Comparison of ENCODE assay signal across 8 mouse cellular contexts in genomic region chr14:123371522-123371921, GRCm38 (mm10).
DNase-seq lines count a peak whose midpoint lies in the region; ATAC-seq and TF ChIP-seq lines count a peak whose summit lies in the region.

No protein-coding gene starts in this region.

- no peaks in the 10 kb centered on the region for H3K4me1 ChIP-seq in heart, postnatal 0 days (ENCODE audit: control insufficient read depth, insufficient read depth)
- peaks cover 3% of the 10 kb centered on the region; the same call in 1 of the 2 replicates for H3K4me1 ChIP-seq in hindbrain, embryonic 10.5 days (replicated peaks)
- H3K4me1 ChIP-seq in midbrain, embryonic 13.5 days (replicated peaks): peaks cover 8% of the 10 kb centered on the region

- TF ChIP-seq EP300 in heart, postnatal 0 days (IDR thresholded peaks at IDR 0.05; ENCODE audit: low read depth): no peak

- no peaks in the 10 kb centered on the region for H3K9me3 ChIP-seq in heart, postnatal 0 days (replicated peaks; ENCODE audit: control insufficient read depth, low read length)
- H3K9me3 ChIP-seq in hindbrain, embryonic 10.5 days: no peaks in the 10 kb centered on the region
- H3K9me3 ChIP-seq in midbrain, embryonic 13.5 days: no peaks in the 10 kb centered on the region

- TF ChIP-seq CTCF in heart, postnatal 0 days (IDR thresholded peaks at IDR 0.05; ENCODE audit: low read depth): peak; percentile 73
- peak; percentile 5 for TF ChIP-seq CTCF in C2C12 (IDR thresholded peaks at IDR 0.05; ENCODE audit: control insufficient read depth, insufficient read depth, insufficient read length)

- H3K79me3 ChIP-seq in C2C12 (ENCODE audit: low read depth): no peaks in the 10 kb centered on the region

- no peak for ATAC-seq in heart, postnatal 0 days (ENCODE audit: insufficient read depth, low read depth)
- peak; percentile 86 for ATAC-seq in midbrain, embryonic 13.5 days

- H3K9ac ChIP-seq in heart, postnatal 0 days (replicated peaks; ENCODE audit: low read depth, low read length): no peak overlapping the region
- H3K9ac ChIP-seq in midbrain, embryonic 13.5 days (replicated peaks): no peak overlapping the region

- H3K4me2 ChIP-seq in heart, postnatal 0 days (ENCODE audit: low read depth, low read length): no peak overlapping the region
- no peak overlapping the region for H3K4me2 ChIP-seq in midbrain, embryonic 13.5 days (replicated peaks)

- no peaks in the 10 kb centered on the region for H3K27me3 ChIP-seq in heart, postnatal 0 days (ENCODE audit: control insufficient read depth, insufficient read depth, low read length)
- H3K27me3 ChIP-seq in C2C12 (ENCODE audit: control insufficient read depth, insufficient read depth, insufficient read length): no peaks in the 10 kb centered on the region
- H3K27me3 ChIP-seq in hindbrain, embryonic 10.5 days (ENCODE audit: insufficient read depth, poor library complexity, severe bottlenecking): no peaks in the 10 kb centered on the region
- H3K27me3 ChIP-seq in midbrain, embryonic 13.5 days: no peaks in the 10 kb centered on the region

- H3K4me3 ChIP-seq in heart, postnatal 0 days (ENCODE audit: low read depth, low read length): no peak overlapping the region
- H3K4me3 ChIP-seq in C2C12 (ENCODE audit: insufficient read depth, poor library complexity, severe bottlenecking): no peak overlapping the region
- no peak overlapping the region for H3K4me3 ChIP-seq in hindbrain, embryonic 10.5 days
- H3K4me3 ChIP-seq in midbrain, embryonic 13.5 days (replicated peaks): no peak overlapping the region

- no peak overlapping the region for H3K27ac ChIP-seq in heart, postnatal 0 days (ENCODE audit: low read depth)
- no peak overlapping the region for H3K27ac ChIP-seq in hindbrain, embryonic 10.5 days
- no peak overlapping the region for H3K27ac ChIP-seq in midbrain, embryonic 13.5 days

- no peaks in the 10 kb centered on the region for H3K79me2 ChIP-seq in C2C12 (ENCODE audit: control insufficient read depth, insufficient read depth)

- H3ac ChIP-seq in C2C12 (ENCODE audit: control insufficient read depth, insufficient read length, low read depth): no peak overlapping the region

- H3K36me3 ChIP-seq in heart, postnatal 0 days (replicated peaks; ENCODE audit: control insufficient read depth, insufficient read depth, low read length): no peaks in the 10 kb centered on the region
- H3K36me3 ChIP-seq in C2C12 (ENCODE audit: control insufficient read depth, insufficient read depth): no peaks in the 10 kb centered on the region
- no peaks in the 10 kb centered on the region for H3K36me3 ChIP-seq in hindbrain, embryonic 10.5 days
- H3K36me3 ChIP-seq in midbrain, embryonic 13.5 days: no peaks in the 10 kb centered on the region

- intact Hi-C loops in heart, postnatal 25 days (cut with DNase I): no loop called here

- DNase-seq in heart, postnatal 0 days (ENCODE audit: low spot score): peak; percentile 24
- no peak for DNase-seq in heart, postnatal 25 days (ENCODE audit: low spot score)
- DNase-seq in cerebellum, adult 8-10 months: peak; percentile 30
- peak; percentile 11 for DNase-seq in hindbrain, embryonic 10.5 days (ENCODE audit: low spot score)
- DNase-seq in T-cell, adult 2 months (ENCODE audit: low spot score): no peak
- DNase-seq in gastrocnemius, adult 8-10 months (ENCODE audit: low spot score in 2 of 2): no peak

- 14% methylated on average over 9 of the region's 9 CpGs for WGBS in heart, postnatal 0 days
- WGBS in hindbrain, embryonic 10.5 days: 19% methylated on average over 9 of the region's 9 CpGs
- 9% methylated on average over 9 of the region's 9 CpGs for WGBS in midbrain, embryonic 13.5 days

TF ChIP-seq in C2C12, 6 proteins besides CTCF, POLR2A, EP300 and RAD21:
- TF ChIP-seq MYOD1 (IDR thresholded peaks at IDR 0.05; ENCODE audit: control insufficient read depth, insufficient read length, low read depth) (no peak), USF1 (IDR thresholded peaks at IDR 0.05; ENCODE audit: low read depth) (no peak), CEBPB (IDR thresholded peaks at IDR 0.05; ENCODE audit: low read depth) (no peak), FOSL1 (IDR thresholded peaks at IDR 0.05; ENCODE audit: insufficient read depth, low read length, poor library complexity, severe bottlenecking) (no peak), MAX (IDR thresholded peaks at IDR 0.05) (no peak), MYOG (IDR thresholded peaks at IDR 0.05; ENCODE audit: control insufficient read depth, extremely low read depth, insufficient read length) (no peak)

Comparison
In these comparisons a context has a peak if more than half of its experiments do, and no peak if none do; other contexts are left out.
1. DNase-seq: peak in heart, postnatal 0 days (single experiment), cerebellum, adult 8-10 months (single experiment) and hindbrain, embryonic 10.5 days (single experiment); none in heart, postnatal 25 days (single experiment), T-cell, adult 2 months (single experiment) and gastrocnemius, adult 8-10 months (0 of 2).